Mouse (Mus musculus) adrenal gland, adult 8-10 months (tissue): ENCODE results near the gene Ltbp4. TPM values are rescaled to one million over a fixed set of nuclear protein-coding genes. Genes with fewer than 3 reads are reported as not detected.
A peak's percentile ranks its signal among the peaks of the same experiment; 100 is the strongest.

Source experiments
- DNase-seq: peaks from one replicate; pipeline ENCODE4 v3.0.0; 2022
- total RNA-seq, 4 experiments: library from RNA; stranded (reverse); gene quantifications; 2 replicates each; pipeline ENCODE4 v1.2.4; 2022

Gene Ltbp4
- total RNA-seq, 4 experiments from 2014 or later, result 90.9 to 117 (median 108) TPM

GRCm38 (mm10) chr7:27355745-27356240 lies 18.3 kb upstream of the Ltbp4 start, which contains the start of gene Shkbp1:
Shkbp1 (minus strand) TSS chr7:27356019.
- peak; percentile 84 for DNase-seq

GRCm38 (mm10) chr7:27355261-27355660 lies 17.8 kb upstream of the Ltbp4 start:
- no peak for DNase-seq

- DNase-seq, result no peak
Measured at GRCm38 (mm10) chr7:27354783-27355182, 17.3 kb upstream of the Ltbp4 start.

- DNase-seq, result no peak
Measured at GRCm38 (mm10) chr7:27354144-27354543, 16.7 kb upstream of the Ltbp4 start.

GRCm38 (mm10) chr7:27345444-27345843 lies 8.0 kb upstream of the Ltbp4 start:
- DNase-seq, result no peak

- no peak for DNase-seq
Measured at GRCm38 (mm10) chr7:27342595-27342994, 5.1 kb upstream of the Ltbp4 start.

GRCm38 (mm10) chr7:27339519-27339918 lies 2.0 kb upstream of the Ltbp4 start:
- DNase-seq, result no peak

GRCm38 (mm10) chr7:27339114-27339513 lies 1.6 kb upstream of the Ltbp4 start:
- DNase-seq, result no peak

- DNase-seq, result peak; percentile 76
Measured at GRCm38 (mm10) chr7:27335928-27336823, 1.3 kb downstream of the Ltbp4 start.

- no peak for DNase-seq
Measured at GRCm38 (mm10) chr7:27335011-27335720, 2.3 kb downstream of the Ltbp4 start.

- no peak for DNase-seq
Measured at GRCm38 (mm10) chr7:27334405-27334911, 3.0 kb downstream of the Ltbp4 start.

- no peak for DNase-seq
Measured at GRCm38 (mm10) chr7:27333316-27333941, 4.1 kb downstream of the Ltbp4 start.

- DNase-seq, result peak; percentile 81
Measured at GRCm38 (mm10) chr7:27332353-27333199, 4.9 kb downstream of the Ltbp4 start.

GRCm38 (mm10) chr7:27331854-27332253 lies 5.6 kb downstream of the Ltbp4 start:
- no peak for DNase-seq

- no peak for DNase-seq
Measured at GRCm38 (mm10) chr7:27331541-27331851, 6.0 kb downstream of the Ltbp4 start.

- DNase-seq, result peak; percentile 89
Measured at GRCm38 (mm10) chr7:27330709-27331540, 6.6 kb downstream of the Ltbp4 start.

GRCm38 (mm10) chr7:27329981-27330380 lies 7.5 kb downstream of the Ltbp4 start:
- DNase-seq, result no peak

- DNase-seq, result peak; percentile 60
Measured at GRCm38 (mm10) chr7:27329326-27329947, 8.1 kb downstream of the Ltbp4 start.

GRCm38 (mm10) chr7:27328648-27329047 lies 8.8 kb downstream of the Ltbp4 start:
- DNase-seq, result no peak

- DNase-seq, result no peak
Measured at GRCm38 (mm10) chr7:27328161-27328560, 9.3 kb downstream of the Ltbp4 start.
